Mouse (Mus musculus) spleen, adult 18-20 months (tissue): Measurements from ENCODE around the gene Fxyd6.

ENCODE experiments used
- DNase-seq, 2 experiments: peaks; one replicate each; pipeline ENCODE4 v3.0.0; 2022; ENCODE audit warnings: mixed read lengths in 2 of 2

The Fxyd6 gene

DNA sequence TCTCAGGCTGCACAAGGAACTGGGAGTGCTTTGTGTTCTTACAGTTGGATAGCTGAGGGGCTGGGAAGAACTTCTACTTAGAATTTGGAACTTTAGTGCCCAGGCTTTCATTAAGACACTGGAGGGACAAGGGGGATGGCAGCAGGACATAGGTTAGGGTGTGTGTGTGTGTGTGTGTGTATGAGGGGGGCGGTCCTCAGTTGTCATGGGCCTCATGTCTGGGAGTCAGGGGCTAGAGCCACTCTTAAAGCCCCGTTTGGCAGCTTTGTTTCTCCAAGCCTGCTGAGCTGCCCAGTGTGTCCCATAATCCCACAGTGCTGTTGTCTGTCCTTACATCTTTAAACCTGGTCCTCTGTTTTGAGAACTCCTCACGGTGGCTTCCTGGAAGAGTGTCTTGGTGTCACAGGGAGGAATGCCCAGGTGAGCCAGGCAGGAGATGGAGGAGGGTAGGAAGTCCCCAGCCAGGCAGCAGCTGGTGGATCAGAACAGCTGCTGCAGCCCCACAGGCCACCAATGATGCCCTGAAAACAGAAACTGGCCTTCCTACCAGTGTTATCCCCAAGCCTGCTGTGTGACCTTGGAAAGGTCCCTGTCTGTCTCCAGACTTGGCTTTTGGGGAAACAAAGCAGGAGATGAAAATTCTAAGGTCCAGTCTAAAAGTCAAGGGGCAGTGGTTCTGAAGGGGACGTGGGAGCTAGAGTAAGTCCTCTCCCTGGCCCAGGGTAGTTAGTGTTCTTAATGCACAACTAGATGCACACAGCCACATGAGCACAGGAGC is 42.9 kb downstream of the Fxyd6 start:
- no peak for DNase-seq

DNA sequence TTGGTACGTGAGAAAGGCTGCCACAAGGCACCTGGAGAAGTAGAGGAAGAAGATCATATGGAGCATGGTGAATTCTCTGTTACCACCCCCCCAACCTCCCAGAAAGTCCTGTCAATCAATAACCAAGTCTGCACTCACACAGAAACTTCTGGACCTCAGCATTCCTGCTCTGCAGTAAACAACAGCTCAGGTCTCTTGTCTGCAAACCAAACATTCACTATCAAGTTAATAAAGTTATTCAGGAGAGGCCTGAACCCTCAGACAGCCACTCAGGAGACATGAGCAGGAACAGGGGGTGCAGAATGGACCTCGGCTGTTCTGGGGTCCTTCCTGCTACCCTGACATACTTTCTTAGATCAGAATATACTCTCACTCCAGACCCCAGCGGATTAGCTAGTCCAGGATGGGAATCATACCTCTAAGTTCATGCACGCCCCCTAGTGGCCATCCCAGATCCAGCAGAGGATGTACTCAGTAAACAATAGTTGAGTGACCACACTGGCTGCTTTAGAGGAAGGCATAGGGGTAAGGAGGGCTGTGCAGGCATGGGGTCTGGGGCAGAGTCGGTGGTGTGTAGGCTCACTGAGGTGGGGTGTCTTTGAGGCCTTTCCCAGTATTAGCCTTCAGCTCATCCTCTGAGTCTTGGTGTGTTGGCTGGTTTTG is 43.6 kb downstream of the Fxyd6 start:
- DNase-seq: peak in 1 of 2 experiments; percentile 41

DNA sequence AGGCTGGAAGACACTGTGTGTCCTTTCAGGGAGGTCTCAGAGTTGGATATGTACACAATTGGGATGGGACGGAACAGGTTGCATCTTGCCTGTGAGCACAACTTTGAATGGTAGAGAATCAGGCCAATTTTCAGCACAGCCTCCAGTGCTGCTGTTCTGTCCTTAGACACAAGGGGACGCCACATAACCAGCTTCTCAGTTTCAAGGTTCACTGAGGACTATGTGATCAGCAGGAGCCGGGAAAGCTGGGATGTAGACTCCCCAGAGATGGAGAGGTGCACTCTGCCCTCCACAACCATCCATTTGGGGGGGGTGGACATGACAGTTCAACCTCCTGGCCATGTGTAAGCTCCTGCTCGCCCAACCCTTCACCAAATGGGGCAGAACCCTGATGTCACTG is 45.9 kb downstream of the Fxyd6 start:
- peak in 1 of 2 experiments; percentile 21 for DNase-seq

DNA sequence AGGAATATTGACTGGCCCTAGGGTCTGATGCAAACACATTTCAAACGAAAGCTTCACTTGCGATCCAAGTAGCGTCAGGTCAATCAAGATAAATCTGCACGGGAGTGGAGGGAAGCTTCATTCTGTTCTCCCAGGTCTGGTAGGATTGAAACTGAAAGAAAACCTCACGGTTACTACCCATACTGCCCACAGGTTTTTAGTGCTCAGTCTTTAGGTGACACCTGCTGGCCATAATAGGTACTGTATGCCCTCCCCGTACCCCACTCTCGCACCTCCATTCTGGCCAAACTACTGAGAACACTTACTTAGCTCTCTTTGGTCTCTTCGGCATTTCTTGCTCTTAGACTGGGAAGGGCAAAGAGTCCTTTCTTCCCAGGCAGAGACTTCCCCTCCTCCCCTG is 47.3 kb downstream of the Fxyd6 start:
- DNase-seq: peak; percentile 23 to 71

DNA sequence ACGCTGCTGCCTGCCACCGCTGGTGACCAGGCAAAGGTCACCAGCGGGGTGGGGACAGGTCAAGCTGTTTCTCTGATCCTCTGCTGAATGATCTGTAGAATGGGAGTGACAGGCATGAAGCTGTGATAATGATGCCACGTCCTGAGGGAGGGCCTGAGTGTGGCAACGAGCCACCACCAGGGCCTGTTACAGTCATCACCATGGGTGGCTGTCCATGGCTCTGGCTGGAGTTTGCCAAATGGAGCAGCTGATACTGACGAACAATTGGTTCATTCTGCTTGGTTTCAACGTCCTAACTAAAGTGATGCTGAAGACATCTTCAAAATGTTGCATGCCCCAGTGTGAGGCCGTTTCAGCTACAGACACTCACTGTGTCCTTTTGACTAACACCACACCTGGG is 48.3 kb downstream of the Fxyd6 start:
- DNase-seq: no peak

DNA sequence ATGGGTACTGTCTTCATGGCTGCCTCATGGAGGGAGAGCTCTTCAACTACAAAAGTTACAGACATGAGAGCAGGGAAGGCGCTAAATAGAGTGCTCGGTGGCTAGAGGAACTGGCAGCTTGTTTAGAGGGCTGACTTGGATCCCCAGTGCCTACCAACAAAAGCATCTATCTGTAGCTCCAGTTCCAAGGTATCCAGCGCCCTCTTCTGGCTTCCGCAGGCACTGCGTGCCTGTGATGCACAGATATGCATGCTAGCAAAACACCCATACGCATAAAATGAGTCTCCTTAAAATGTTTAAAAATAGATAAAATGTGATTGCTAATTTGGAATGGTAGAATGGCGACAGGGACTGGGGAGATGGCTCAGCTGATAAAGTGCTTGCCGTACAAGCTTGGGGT is 51.2 kb downstream of the Fxyd6 start:
- DNase-seq: no peak

DNA sequence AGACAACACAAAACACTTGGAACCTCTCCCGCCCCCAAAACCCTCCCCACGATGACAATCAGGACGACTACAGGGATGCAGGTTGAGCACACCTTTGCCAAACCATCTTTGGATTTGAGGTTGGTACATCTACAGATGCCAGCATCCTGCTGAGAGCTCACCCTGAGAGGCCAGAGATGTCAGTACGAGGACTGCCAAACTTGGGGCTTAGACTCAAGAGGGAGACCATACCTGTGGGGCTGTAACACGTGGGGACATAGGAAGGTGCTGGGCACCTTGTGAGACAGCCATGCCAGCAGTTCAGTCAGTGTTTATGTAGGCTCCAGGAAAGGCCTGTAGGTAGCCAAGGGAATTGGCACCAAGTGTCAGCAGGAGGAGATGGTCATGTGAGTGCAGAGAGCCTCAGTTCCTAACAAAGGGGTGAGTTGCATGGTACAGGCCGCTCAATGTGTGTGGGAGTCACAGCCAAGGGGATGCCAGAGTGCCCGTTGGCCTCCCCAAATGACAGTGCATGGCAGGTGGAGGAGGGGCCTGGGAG is 52.8 kb downstream of the Fxyd6 start:
- no peak for DNase-seq

DNA sequence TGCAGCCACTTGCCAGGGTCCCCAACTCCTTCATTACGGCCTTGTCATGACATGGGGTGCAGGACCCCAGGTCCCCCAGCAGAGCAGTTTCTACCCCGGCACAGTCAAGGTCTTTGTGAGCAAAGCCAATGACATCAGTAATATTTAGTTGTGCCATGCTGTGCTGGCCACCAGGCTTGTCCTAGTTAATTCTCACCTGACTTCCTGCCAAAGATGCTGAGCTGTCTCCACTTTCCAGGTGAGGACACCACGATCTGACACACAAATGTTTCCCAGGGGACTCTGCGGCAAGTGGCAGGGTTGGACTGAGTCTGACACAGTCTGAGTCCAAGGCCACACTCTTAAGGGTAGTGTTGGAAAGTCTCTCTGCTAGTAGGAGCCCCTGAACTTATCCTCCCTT is 56.5 kb downstream of the Fxyd6 start, which contains the start of gene Dscaml1:
Dscaml1 (plus strand) TSS at position 173 of the 400 bp plus-strand sequence.
- no peak for DNase-seq

DNA sequence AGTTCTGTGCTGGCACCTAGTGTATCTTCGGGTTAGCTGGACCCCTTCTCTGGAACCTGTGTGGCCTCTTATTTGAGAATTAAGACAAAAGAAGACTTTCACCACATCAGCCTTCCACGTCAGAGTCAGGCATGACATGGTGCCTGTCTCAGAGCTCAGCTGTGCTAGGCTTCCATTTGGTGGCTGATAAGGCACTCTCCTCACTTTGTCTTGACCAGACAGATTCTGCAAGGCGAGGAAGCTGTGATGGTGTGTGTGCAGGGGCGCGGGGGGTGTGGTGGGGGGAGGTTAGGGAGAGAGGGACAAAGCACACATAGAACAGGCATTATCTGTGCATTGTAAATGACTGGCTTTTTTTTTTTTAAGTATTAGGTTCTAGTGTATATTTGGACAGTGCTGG is 59.4 kb downstream of the Fxyd6 start:
- no peak for DNase-seq

DNA sequence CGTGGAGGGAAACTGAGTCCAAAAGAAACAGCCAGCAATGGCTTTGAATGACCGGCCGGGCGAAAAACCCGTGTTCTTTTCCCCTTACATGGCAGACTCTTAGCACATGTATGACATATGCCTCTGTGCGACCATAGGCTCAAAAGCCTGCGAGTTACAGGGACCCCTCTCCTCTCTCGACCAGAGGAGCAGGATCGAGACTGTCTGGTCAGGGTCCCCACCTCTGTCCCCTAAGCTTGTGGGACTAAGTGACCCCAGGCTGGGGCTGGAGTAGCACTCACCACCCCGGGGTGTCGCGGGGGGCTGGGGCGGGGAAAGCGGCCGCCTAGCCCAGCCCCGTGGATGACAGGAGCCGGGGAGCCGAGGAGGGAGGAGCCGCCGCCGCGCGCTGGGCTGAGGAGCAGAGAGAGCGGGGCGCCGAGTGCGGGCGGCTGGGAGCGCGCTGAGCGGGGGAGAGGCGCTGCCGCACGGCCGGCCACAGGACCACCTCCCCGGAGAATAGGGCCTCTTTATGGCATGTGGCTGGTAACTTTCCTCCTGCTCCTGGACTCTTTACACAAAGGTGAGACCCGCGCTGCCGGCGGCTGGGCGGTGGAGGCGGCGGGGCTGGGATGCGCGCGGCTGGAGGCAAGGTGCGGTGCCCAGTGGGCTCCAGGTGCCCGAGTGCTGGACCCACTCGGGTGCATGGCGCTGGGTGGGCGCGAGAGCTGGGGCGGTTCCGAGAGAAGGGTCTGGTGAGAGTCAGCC is 60.1 kb downstream of the Fxyd6 start:
- DNase-seq: no peak

DNA sequence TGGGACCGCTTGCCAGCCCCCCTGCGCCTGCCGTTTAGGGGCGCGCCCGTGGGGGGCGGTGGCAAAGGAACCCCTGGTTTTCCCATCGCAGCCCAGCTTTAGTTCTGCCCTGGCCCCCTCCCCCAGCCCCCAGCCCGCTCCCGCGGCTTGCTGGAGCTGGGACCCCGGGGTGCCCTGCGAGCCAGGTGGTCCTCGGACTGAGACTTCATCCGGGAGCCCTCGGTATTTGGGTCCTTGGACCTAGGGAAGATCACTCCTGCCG is 60.6 kb downstream of the Fxyd6 start:
- no peak for DNase-seq

DNA sequence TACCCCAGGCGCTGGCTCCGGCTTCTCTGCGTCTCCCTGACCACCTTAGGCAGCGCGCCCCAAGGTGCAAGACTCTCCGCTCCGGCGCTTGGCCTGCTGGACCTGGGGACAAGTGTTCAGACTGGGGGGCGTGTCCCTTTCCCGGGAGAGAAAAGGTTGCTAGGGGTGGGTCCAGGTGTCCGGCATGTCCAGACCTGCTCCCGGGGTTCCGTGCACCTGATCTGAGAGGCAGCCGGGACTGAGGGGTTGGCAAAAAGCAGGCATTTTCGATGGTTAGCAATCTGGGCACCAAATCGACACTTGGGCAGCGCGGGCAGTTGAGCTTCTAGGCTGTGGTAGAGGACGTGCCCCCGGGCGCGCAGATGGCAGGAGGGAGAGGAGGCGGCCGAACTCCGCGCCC is 61.2 kb downstream of the Fxyd6 start:
- no peak for DNase-seq

DNA sequence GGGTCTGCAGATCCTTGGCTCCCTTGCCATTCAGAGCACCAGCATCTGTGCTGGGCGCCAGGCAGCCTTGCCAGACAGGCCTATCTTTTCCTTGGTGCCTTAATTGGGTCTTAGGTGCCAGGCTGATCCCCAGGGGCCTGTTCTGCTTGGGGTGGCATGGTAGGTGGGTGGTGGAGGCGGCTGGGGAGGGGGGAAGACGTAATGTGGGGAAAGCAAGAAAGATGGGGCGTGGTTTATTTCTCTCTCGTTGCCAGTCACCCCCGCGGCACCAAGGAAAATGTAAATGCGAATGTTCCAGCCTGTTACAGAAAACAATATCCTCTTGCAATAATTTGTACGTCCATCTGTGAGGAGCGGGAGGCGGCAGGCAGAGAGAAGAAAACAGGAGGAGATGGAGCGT is 62.7 kb downstream of the Fxyd6 start:
- no peak for DNase-seq

DNA sequence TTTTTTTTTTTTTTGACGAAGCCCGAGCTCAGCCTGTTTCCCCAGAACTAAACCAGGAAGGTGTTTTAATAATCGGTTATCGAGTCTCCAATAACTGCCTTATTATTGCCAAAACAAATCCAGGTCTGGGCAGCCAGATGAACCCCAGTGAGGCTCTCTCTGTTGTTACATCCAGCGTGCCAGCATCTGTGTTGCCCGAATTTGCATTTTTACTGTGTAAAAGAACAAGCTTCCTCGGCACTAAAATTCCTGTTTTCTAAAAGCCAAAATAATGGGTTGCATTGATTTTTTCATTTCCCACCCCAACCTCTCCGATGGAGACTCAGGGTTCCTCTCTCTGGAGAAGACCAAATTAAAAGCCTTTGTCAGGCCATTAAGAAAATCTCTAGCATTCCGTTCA is 63.1 kb downstream of the Fxyd6 start:
- no peak for DNase-seq

DNA sequence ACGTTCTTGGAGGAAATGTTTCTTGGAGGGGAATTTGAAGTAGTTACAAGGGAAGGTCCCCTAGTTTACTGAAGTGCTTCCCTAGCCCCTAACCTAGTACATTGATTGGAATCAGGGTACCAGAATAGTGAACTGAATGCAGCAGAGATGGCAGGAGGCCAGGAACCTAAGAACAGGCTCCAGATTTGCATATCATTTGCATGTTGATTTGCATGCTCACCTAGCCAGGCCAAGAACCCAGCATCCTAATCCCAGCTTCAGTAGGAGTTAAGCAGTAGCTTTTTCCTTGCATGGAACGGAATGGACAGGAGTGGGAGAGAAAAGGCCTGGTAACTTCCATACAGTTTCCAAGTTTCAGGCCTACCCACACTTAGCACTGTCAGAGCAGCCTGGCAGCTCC is 64.2 kb downstream of the Fxyd6 start:
- no peak for DNase-seq

DNA sequence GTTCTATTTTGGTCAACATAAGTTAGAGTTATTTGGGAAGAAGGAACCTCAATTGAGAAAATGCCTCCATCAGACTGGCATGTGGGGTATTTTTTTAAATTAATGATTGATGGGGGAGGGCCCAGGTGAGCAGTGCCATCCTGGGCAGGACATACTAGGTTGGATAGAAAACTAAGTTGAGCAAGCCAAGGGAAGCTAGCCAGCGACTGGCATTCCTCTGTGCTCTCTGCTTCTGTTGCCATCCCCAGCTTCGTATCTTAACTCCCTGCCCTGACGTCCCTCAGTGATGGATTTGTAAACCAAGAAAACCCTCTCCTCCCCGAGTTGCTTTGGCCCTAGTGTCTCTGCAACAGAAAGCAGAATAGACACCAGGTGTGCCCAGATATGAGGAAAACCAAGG is 69.0 kb downstream of the Fxyd6 start:
- no peak for DNase-seq

DNA sequence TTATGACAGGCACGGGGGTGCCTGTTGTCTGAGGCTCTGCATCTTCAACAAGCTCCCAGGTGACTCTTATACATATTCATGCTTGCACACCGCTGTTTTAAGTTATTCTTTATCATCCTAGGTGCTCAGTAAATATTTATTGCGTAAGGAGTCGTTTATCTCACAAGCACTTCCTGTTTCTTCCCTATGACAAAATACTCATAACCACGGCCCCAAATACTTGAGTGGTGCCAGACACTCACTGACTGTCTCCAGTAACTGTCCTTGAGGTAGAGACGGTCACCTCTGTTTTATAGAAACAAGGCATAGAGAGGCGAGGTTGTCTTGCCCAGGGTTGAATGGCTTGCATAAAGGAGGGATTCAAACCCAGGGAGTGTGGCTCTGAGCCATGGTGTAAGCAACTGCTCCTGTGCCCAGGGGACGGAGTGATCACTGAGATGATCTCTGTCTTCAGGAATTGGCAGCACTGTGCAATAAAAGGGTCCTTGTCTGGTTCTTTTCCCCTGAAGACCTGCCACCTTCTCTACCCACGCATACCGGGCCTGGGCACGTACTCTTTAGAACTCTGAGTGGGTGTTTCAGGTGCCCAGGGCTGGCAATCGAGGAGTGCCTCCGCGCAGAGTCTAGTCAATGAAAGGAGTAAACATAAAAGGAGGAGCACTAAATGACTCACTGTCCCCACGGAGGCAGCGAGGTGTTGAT is 70.2 kb downstream of the Fxyd6 start:
- DNase-seq: no peak

DNA sequence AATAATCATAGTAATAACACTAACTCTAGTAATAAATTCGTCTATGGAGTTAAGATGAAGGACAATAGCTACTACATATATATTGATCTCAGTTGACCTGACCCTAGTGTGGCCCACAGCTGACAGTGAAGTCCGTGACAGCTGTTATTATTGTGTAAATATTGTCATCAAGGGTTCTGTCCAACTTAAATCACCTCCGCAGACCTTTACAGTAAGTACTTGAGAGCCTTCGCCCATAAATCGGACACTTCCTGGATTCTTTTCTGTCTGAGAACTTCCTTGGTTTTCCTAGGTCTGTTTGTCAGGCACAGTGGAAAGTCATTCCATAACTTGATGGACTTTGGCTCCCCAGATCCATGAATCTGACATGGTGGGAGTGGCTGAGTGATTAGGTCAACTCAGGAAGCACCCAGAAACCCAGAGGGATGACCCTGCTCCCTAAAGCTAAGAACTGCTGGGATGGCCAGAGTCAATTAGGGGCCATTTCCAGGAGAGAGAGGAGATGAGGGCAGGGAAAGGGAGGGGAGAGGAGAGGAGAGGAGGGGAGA is 74.3 kb downstream of the Fxyd6 start:
- no peak for DNase-seq
